Mouse (Mus musculus) heart, adult 8-10 months (tissue): ENCODE measurements at regions not wholly inside any gene's neighbourhood (a gene's known extent, or its start where the extent isn't known, plus 50 kb on each side); places are given as distances from the start of the nearest gene placed in this dataset.

Experiments used
- DNase-seq: peaks from one replicate; pipeline ENCODE4 v3.0.0; 2022; ENCODE audit warnings: low spot score

DNA sequence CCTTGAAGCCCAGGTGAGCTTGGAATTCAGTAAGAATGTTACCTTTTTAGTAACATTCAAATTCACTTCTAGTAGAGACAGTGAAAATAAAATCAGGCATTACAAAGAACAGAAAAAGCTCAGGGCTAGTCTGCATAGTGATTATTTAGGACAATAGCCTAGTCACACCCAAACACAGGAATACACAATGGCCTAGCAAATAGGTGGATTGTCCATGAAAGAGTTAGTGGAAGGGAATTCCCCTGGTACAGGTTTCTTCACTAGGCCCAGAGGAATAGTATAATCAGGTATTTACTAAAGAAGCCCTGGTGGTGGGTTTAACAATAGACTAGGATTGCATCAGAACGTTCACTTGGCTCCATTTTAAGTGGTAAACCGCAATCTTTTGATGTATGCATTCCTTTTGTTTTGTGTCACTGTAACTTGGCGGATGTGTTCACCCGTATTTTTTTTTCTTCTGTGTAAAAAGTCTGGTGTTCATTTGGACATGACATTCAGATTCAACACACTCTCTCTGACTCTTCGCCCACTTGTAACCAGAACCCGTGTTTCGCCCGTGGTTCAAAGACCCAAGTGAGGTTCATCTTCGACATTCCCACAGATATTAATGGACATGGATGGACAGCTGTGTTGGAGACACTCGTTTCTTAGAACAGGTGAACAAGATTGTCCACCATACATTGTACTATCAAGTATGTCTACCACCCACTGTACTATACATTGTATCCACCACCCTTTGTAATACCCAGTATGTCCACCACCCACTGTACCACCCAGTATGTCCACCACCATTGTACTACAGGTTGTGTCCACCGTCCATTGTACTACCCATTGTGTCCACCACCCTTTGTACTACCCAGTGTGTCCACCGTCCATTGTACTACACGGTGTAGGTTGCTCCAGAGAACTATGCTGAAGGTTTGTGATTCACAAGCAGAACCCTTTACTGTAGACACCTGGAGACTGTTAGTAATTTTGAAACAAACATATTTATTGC, 146.9 kb upstream of the Negr1 start:
- DNase-seq, result no peak

DNA sequence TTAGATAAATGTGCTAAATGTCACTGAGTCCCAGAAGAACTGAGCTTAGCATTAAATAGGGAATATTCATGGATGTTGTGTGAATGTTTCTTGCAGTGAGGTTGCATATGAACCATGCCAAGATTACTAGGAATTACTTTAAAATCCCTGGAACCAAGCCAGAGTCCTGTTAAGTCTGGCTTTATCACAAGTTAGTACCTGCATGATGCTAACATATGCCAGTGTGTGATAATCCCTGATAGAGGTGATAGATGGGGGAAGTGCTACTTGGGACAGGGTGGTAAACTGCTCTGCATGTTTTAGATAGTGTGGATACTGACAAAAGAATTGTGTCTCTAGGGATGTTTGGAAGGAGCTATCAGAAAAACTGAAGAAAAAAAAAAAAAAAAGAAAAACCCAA, 143.5 kb upstream of the Negr1 start:
- no peak for DNase-seq

DNA sequence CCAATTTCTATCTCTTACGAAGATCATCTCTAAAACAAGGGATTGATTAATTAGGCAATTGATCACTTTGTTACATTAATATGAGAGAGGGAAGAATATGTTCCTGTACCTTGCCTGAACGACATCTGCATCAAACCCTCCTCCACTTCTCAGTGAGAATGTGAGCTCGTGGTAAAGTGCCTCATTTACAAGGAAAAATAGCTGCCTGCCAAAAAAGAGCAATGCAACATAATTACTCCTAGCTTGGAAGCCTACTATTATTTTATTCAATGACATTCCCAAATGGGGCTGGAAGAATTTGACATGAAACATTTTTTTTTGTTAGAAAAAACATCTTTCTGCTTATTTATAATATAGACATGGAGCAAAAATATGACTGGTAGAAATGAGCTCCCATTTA, 138.5 kb upstream of the Negr1 start:
- DNase-seq, result no peak

DNA sequence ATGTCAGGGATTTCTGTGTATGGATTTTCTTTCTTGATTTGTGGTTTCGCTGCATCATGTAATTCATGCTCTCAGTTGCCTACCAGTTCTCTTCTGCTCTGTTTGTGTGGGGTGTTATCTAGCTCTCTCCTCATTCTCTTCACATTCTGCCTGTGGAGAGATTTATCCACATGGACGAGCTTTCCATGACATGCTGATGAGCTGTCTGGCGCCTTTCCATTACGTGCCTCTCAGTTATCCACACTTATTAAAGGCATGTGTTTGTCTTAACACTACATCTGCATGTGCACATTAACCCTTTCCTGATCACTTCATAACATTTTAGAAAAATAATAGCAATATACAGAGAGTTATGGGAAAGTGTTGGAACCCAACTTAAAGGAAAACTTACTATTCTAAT, 106.6 kb upstream of the Negr1 start:
- no peak for DNase-seq

DNA sequence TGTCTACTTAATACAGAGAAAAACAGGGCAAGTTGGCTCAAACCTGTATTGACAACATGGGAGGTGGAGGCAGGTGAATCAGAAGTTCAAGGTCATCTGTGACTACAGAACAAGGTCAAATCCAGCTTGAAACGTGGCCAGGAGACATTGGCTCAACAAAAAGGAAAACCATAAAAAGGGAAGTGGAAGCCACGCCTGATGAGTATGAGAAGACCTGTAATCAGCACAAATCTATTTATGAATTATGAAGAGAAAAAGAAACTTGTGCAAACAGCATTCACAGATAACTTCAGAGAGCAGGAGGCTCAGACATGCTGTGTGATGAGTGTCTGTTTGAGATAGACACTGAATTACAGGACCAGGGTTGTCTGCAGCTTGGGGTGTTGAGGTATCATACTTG, 98.3 kb upstream of the Negr1 start:
- no peak for DNase-seq

DNA sequence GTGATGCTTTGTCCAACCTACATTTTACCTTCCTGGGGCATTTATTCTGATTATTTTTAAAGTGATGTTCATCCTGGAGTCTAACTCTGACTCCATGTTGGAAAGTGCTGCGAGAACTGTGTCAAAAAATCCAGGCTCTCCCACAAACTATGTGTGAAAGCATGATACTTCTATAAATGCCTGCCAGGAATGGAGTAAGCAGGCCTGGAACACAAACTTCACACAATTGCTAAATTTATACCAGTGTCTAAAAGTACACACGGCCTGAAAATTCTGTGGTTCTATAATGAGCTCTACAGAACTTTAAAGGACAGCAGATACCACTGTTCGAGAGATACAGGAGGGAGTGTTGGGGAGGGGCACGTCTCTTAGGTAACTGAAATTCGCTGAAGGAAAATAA, 96.0 kb upstream of the Negr1 start:
- DNase-seq, result no peak

DNA sequence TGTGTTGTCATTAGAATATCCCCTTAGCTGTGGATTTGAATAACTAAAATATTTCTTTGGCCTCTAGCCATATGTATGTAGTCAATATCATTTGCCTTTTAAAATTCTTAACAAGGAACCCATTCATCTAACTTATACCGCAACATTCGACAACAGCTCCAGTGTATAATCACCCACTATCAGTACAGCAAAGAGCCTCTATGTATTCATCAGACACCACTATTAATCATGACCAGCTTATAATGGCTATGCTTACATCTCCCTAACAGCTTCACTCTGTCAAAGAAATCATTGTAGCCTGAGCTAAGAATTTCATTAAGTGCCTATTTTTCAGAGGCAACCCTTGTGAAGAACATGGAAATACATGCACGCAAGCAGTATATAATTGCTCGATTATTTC, 88.9 kb upstream of the Negr1 start:
- DNase-seq, result no peak
